Mouse (Mus musculus): ENCODE measurements around the gene Clip1. TPM values are rescaled to one million over a fixed set of nuclear protein-coding genes. Genes with fewer than 3 reads are reported as not detected.

The Clip1 gene
- total and polyA plus RNA-seq, 3 experiments: 13.3 to 23.0 TPM; not detected in 1

DNA sequence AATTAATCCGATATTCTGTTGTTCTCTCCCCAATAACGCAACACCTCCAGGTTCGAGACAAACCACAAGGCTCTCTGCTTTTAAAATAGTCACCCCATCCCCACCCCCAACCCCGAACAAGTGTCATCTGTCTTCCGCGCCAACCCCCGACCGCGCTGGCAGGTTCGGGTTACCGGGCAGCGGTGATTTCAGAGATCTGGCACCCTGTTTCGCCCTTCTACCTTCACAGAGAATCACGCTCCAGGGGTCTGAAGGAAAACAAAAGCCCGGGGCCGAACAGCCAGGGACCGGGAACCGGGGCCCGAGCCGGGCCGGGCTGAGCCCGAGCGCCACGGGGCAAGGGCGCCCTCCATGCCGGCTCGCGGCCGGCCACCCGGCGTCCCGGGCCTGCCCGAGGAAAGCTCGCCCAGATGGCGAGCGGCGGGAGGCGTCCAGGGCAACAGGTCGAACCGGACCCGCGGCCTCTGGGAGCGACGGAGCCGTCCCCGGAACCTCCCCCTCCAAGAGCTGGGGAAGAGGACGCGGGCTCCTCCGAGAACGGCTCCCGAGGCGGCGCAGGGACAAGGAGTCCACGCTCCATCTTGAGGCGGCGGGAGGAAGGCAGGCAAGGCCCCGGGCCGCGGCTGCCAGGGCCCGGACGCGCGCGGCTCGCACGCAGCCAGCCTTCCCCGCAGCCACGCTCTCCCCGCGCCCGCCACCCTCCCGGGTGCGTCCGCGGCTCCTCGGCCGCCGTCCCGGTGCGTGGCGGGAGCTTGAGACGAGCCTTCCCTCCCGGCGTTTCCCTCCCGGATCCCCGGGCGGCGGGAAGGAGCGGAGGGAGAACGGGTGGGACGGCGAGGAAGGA lies 819 bp downstream of the Clip1 start:
- peaks cover 0 to 9% of the 10 kb centered on the region in 2 experiments; a peak in 2 of 4 replicates for H3K36me3 ChIP-seq (ENCODE audit: control insufficient read depth in 1 of 2, insufficient read depth in 2 of 2, low read length in 2 of 2)
- no peaks in the 10 kb centered on the region for H3K27me3 ChIP-seq (ENCODE audit: control insufficient read depth in 1 of 2, insufficient read depth in 2 of 2, low read length in 2 of 2)
- H3K27ac ChIP-seq (ENCODE audit: control insufficient read depth, low read depth, low read length): peak overlapping the region; percentile 12; the same call in 1 of the 2 replicates
- TF ChIP-seq TCF12 (IDR thresholded peaks at IDR 0.05; ENCODE audit: low read depth, low read length): 0 out of 2 replicates have a peak, but pooled peaks have one; percentile 11
- peak; percentile 3; the same call in 1 of the 2 replicates for TF ChIP-seq MXI1 (IDR thresholded peaks at IDR 0.05; ENCODE audit: low read depth, low read length)
- TF ChIP-seq CHD1 (IDR thresholded peaks at IDR 0.05; ENCODE audit: low read depth, low read length): peak; percentile 50; the same call in 1 of the 2 replicates
- no peak for TF ChIP-seq ZMIZ1 (IDR thresholded peaks at IDR 0.05; ENCODE audit: low read depth, low read length)
- no peak for TF ChIP-seq MEF2A (IDR thresholded peaks at IDR 0.05; ENCODE audit: extremely low read depth, insufficient replicate concordance, low read depth, low read length, poor library complexity, severe bottlenecking)
- peak; percentile 43 for TF ChIP-seq NELFE (IDR thresholded peaks at IDR 0.05; ENCODE audit: low read depth, low read length)
- 0 out of 2 replicates have a peak, but pooled peaks have one; percentile 35 for TF ChIP-seq MAX (IDR thresholded peaks at IDR 0.05; ENCODE audit: low read length)
- TF ChIP-seq UBTF (IDR thresholded peaks at IDR 0.05; ENCODE audit: borderline replicate concordance, insufficient read depth, low read depth, low read length): peak; percentile 65; the same call in 1 of the 2 replicates
- TF ChIP-seq SIN3A (IDR thresholded peaks at IDR 0.05; ENCODE audit: low read length): peak; percentile 78
- 0 out of 2 replicates have a peak, but pooled peaks have one; percentile 8 for TF ChIP-seq ELF1 (IDR thresholded peaks at IDR 0.05; ENCODE audit: low read depth, low read length)
- no peak for TF ChIP-seq USF1 (IDR thresholded peaks at IDR 0.05; ENCODE audit: low read depth, low read length)
- TF ChIP-seq ETS1 (IDR thresholded peaks at IDR 0.05; ENCODE audit: low read depth, low read length): 0 out of 2 replicates have a peak, but pooled peaks have one; percentile 5
- peak; percentile 64; the same call in 1 of the 2 replicates for TF ChIP-seq MAZ (IDR thresholded peaks at IDR 0.05; ENCODE audit: low read depth, low read length)
- peak; percentile 71 for DNase-seq (ENCODE audit: low read depth, low spot score)
- peak overlapping the region; percentile 92 for H3K9ac ChIP-seq (ENCODE audit: control insufficient read depth, low read depth, low read length, poor library complexity, severe bottlenecking)
- peaks cover 4 to 10% of the 10 kb centered on the region in 2 experiments; a peak in 3 of 4 replicates for H3K4me1 ChIP-seq (ENCODE audit: control insufficient read depth in 1 of 2, insufficient read depth in 2 of 2, low read length in 2 of 2)
- no peaks in the 10 kb centered on the region for H3K9me3 ChIP-seq (replicated peaks; ENCODE audit: insufficient read depth, low read length)
- peak overlapping the region; percentile 84 to 99 for H3K4me3 ChIP-seq (ENCODE audit: control insufficient read depth in 1 of 2, insufficient read depth in 1 of 2, low read depth in 2 of 2, low read length in 2 of 2)
- peaks cover 21% of the 10 kb centered on the region for H3K79me2 ChIP-seq (ENCODE audit: control insufficient read depth, insufficient read depth, low read length, poor library complexity)

DNA sequence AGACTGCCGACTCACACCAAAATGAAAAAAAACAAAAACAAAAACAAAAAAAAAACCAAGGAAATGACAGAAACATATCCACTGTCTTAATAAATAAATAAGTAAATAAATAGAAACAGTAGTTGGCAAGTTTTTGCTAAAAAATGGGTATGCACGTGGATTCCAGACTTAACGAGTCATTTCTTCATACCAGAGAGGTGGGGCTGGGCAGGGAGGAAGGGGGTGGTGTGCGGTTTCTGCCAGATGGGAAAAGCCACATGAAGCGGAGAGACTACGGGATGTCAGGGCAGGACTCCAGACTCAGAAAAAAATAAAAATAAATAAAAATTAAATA lies 1.4 kb downstream of the Clip1 start:
- Histone ChIP-seq H3K79me2 (ENCODE audit: control insufficient read depth, insufficient read depth, low read length, poor library complexity) (peaks cover 21% of the 10 kb centered on the region), H3K4me1 (ENCODE audit: control insufficient read depth in 1 of 2, insufficient read depth in 2 of 2, low read length in 2 of 2) (peaks cover 4 to 10% of the 10 kb centered on the region in 2 experiments; a peak in 3 of 4 replicates), H3K27me3 (ENCODE audit: control insufficient read depth in 1 of 2, insufficient read depth in 2 of 2, low read length in 2 of 2) (no peaks in the 10 kb centered on the region), H3K4me3 (ENCODE audit: control insufficient read depth in 1 of 2, insufficient read depth in 1 of 2, low read depth in 2 of 2, low read length in 2 of 2) (peak overlapping the region; percentile 84 to 99), H3K36me3 (ENCODE audit: control insufficient read depth in 1 of 2, insufficient read depth in 2 of 2, low read length in 2 of 2) (peaks cover 0 to 9% of the 10 kb centered on the region in 2 experiments; a peak in 2 of 4 replicates), H3K9ac (ENCODE audit: control insufficient read depth, low read depth, low read length, poor library complexity, severe bottlenecking) (peak overlapping the region; percentile 92), H3K27ac (ENCODE audit: control insufficient read depth, low read depth, low read length) (peak overlapping the region; percentile 5; the same call in 1 of the 2 replicates), H3K9me3 (replicated peaks; ENCODE audit: insufficient read depth, low read length) (no peaks in the 10 kb centered on the region)
- no peak for DNase-seq (ENCODE audit: low read depth, low spot score)
- no peak for TF ChIP-seq EP300 (IDR thresholded peaks at IDR 0.05; ENCODE audit: low read depth in 1 of 2, low read length in 2 of 2)
- peak; percentile 91 for TF ChIP-seq MXI1 (IDR thresholded peaks at IDR 0.05; ENCODE audit: low read depth, low read length)
- TF ChIP-seq SIN3A (IDR thresholded peaks at IDR 0.05; ENCODE audit: low read length): no peak; the same call in 1 of the 2 replicates
- no peak for TF ChIP-seq RAD21 (IDR thresholded peaks at IDR 0.05; ENCODE audit: low read depth, low read length)
- TF ChIP-seq MYC (IDR thresholded peaks at IDR 0.05; ENCODE audit: low read depth, low read length): peak; percentile 43; the same call in 1 of the 2 replicates

Measured in MEL (cell line).